Mouse (Mus musculus) limb, embryonic 14.5 days (tissue): Measurements from ENCODE around the gene Ccdc151. TPM values are rescaled to one million over a fixed set of nuclear protein-coding genes. Genes with fewer than 3 reads are reported as not detected.

ENCODE experiments used
- ATAC-seq: fragments of 200-750 bp; cut with Nextera tagmentation; 2 replicates; pipeline ENCODE4 v1.8.0; 2017; ENCODE audit warnings: low read depth, moderate number of reproducible peaks, moderate TSS enrichment; ENCODE audit not compliant: low FRiP score
- DNase-seq: peaks from one replicate; pipeline ENCODE4 v3.0.0-alpha.2; 2015; ENCODE audit warnings: low spot score
- H3K27ac ChIP-seq: fragments of 300-500 bp; sonication (generic); replicated peaks from 2 replicates; pipeline ENCODE4 v1.5.1; 2014; ENCODE audit warnings: low read depth, mild to moderate bottlenecking, low read length, moderate library complexity, mixed read lengths
- H3K27me3 ChIP-seq: fragments of 300-500 bp; sonication (generic); 2 replicates; pipeline ENCODE4 v1.6.1; 2014; ENCODE audit warnings: low read length, mixed read lengths; ENCODE audit not compliant: control insufficient read depth, insufficient read depth
- H3K36me3 ChIP-seq: fragments of 300-500 bp; sonication (generic); 2 replicates; pipeline ENCODE4 v1.6.1; 2014; ENCODE audit warnings: mild to moderate bottlenecking, low read length, moderate library complexity, mixed read lengths; ENCODE audit not compliant: control insufficient read depth, insufficient read depth
- H3K4me1 ChIP-seq: fragments of 300-500 bp; sonication (generic); 2 replicates; pipeline ENCODE4 v1.6.1; 2014; ENCODE audit warnings: antibody characterized with exemption, low read length, mixed read lengths; ENCODE audit not compliant: control insufficient read depth, insufficient read depth
- H3K4me2 ChIP-seq: fragments of 300-500 bp; sonication (generic); replicated peaks from 2 replicates; pipeline ENCODE4 v1.6.1; 2014; ENCODE audit warnings: low read depth, mild to moderate bottlenecking, low read length, moderate library complexity; ENCODE audit not compliant: severe bottlenecking
- H3K4me3 ChIP-seq: fragments of 300-500 bp; sonication (generic); replicated peaks from 2 replicates; pipeline ENCODE4 v1.5.1; 2014; ENCODE audit warnings: low read length
- H3K9ac ChIP-seq: fragments of 300-500 bp; sonication (generic); 2 replicates; pipeline ENCODE4 v1.6.1; 2014; ENCODE audit warnings: mild to moderate bottlenecking, low read depth, low read length, moderate library complexity; ENCODE audit not compliant: severe bottlenecking
- H3K9me3 ChIP-seq: fragments of 300-500 bp; sonication (generic); 2 replicates; pipeline ENCODE4 v1.6.1; 2016; ENCODE audit warnings: low read length; ENCODE audit not compliant: control insufficient read depth
- POLR2A ChIP-seq: fragments of 200-500 bp; IDR thresholded peaks from 2 replicates; pipeline ENCODE4 v1.8.0; 2012; ENCODE audit warnings: inconsistent platforms, mild to moderate bottlenecking, moderate library complexity, borderline replicate concordance; ENCODE audit not compliant: insufficient read depth, insufficient read length; ENCODE audit errors: extremely low read depth
- WGBS: fragments of 180-500 bp; shearing (Covaris S2); extraction: QIAGEN DNeasy Blood & Tissue Kit; methylation state at CpG from one replicate; pipeline ENCODE4 v1.1.7; 2014; 5-methylcytosine and 5-hydroxymethylcytosine counted together
- polyA plus RNA-seq, 2 experiments: library from polyadenylated mRNA; depleted of rRNA in 1 of 2; stranded (reverse) in 1 of 2; unstranded in 1 of 2; fragments of >200 nt; fragmentation: Nextera tagmentation in 1 of 2; extraction: Ambion mirVana in 1 of 2; gene quantifications; 2 replicates each; pipeline versions ENCODE4 v1.2.1 to v1.2.3; 2012 to 2014

Gene Ccdc151
- polyA plus RNA-seq, 2 experiments, result 0.37 to 1.3 TPM

DNA sequence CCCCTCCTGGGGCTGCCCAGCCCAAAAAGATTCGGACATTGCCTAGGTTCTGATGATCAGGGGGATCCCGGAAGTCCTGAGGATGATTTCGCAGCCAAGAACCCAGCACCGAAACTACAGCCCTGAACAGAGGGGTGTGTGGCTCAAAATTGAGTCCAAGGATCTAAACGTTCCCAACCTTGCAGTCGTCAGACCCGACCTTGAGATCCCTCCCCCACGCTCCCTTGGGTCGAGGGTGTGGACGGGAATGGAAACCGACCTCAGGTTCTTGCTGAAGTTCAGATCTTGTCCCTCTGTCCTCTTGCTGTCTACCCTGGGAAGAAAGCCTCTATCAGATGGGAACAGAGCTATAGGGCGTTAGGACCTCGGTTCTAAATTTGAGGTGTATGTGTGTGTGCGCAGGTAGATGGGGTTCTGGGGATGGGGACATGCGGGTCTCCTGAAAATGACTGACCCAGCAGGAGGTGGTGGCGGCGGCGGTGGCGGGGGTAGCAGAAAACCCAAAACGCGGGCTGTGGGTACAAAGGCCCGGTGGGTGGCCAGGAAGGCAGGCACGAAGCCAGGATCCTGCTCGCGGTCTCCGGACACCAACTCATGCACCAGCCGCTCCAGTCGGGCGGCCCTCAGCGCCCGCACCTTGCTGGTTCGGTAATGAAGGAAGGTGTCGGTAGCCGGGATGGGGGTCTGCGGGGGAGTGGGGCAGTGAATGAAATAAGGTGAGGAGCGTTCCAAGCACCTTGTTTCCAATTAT, 14.7 kb downstream of the Ccdc151 start:
- Histone ChIP-seq H3K27ac (no peak overlapping the region), H3K4me2 (peak overlapping the region; percentile 66), H3K4me1 (peaks cover 9% of the 10 kb centered on the region), H3K9me3 (no peaks in the 10 kb centered on the region), H3K4me3 (peak overlapping the region; percentile 38; the same call in 1 of the 2 replicates), H3K9ac (no peak overlapping the region), H3K27me3 (peaks cover 61% of the 10 kb centered on the region), H3K36me3 (no peaks in the 10 kb centered on the region)
- no peak for TF ChIP-seq POLR2A
- 7% methylated on average over 34 of the region's 36 CpGs for WGBS
- ATAC-seq (no peak), DNase-seq (no peak)

- Histone ChIP-seq H3K9me3 (no peaks in the 10 kb centered on the region), H3K4me1 (no peaks in the 10 kb centered on the region), H3K9ac (no peak overlapping the region), H3K27me3 (peaks cover 26% of the 10 kb centered on the region), H3K4me2 (no peak overlapping the region), H3K4me3 (no peak overlapping the region), H3K27ac (no peak overlapping the region), H3K36me3 (no peaks in the 10 kb centered on the region)
- no peak for DNase-seq
- ATAC-seq, result no peak
- TF ChIP-seq POLR2A, result no peak
- 26% methylated on average over 3 of the region's 3 CpGs for WGBS
Measured at GRCm38 (mm10) chr9:21983911-21984310, 18.5 kb downstream of the Ccdc151 start.

- ATAC-seq (no peak), DNase-seq (no peak)
- Histone ChIP-seq H3K27ac (no peak overlapping the region), H3K36me3 (no peaks in the 10 kb centered on the region), H3K4me2 (no peak overlapping the region), H3K9ac (no peak overlapping the region), H3K27me3 (no peaks in the 10 kb centered on the region), H3K4me1 (no peaks in the 10 kb centered on the region), H3K9me3 (no peaks in the 10 kb centered on the region), H3K4me3 (no peak overlapping the region)
- TF ChIP-seq POLR2A, result no peak
- WGBS, result 88% methylated on average over 4 of the region's 4 CpGs
Measured at GRCm38 (mm10) chr9:21978398-21979128, 23.9 kb downstream of the Ccdc151 start.

DNA sequence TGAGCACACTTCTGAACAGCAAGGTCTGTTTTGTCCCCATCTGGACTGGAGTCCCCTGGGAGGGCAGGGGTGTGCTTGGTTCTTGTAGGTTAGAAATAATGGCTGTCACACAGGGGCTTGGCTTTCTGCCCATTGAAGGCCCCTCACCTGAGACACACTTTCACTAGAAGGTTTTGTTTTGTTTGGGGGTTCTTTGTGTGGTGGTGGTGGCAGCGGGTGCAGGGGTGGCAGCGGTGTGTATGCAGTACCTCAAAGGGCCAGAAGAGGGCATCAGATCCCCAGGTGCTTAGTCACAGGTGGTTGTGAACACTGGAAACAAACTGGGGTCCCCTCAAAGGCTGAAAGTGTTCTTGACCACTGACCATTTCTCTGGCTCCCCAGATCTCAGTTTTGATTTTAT, 24.5 kb downstream of the Ccdc151 start:
- no peak overlapping the region for H3K4me2 ChIP-seq
- ATAC-seq, result no peak
- H3K4me3 ChIP-seq, result no peak overlapping the region
- no peaks in the 10 kb centered on the region for H3K27me3 ChIP-seq
- no peaks in the 10 kb centered on the region for H3K9me3 ChIP-seq
- 24% methylated on average over 2 of the region's 2 CpGs for WGBS
- no peak overlapping the region for H3K9ac ChIP-seq
- no peak for DNase-seq
- no peak overlapping the region for H3K27ac ChIP-seq
- no peaks in the 10 kb centered on the region for H3K36me3 ChIP-seq
- no peak for TF ChIP-seq POLR2A
- H3K4me1 ChIP-seq, result no peaks in the 10 kb centered on the region

GRCm38 (mm10) chr9:21977331-21977730, 25.1 kb downstream of the Ccdc151 start:
- 87% methylated on average over 5 of the region's 5 CpGs for WGBS
- no peak for ATAC-seq
- Histone ChIP-seq H3K9ac (no peak overlapping the region), H3K9me3 (no peaks in the 10 kb centered on the region), H3K4me1 (no peaks in the 10 kb centered on the region), H3K4me2 (no peak overlapping the region), H3K27ac (no peak overlapping the region), H3K27me3 (no peaks in the 10 kb centered on the region), H3K36me3 (no peaks in the 10 kb centered on the region), H3K4me3 (no peak overlapping the region)
- no peak for TF ChIP-seq POLR2A
- DNase-seq, result no peak
